Mouse (Mus musculus): ENCODE results near the gene Rpl10a.
"Not testable (repeated sequence)": the region's sequence is repeated elsewhere in the genome, so short reads cannot be mapped to it uniquely, and the experiment has no call there.

Rpl10a gene

DNA sequence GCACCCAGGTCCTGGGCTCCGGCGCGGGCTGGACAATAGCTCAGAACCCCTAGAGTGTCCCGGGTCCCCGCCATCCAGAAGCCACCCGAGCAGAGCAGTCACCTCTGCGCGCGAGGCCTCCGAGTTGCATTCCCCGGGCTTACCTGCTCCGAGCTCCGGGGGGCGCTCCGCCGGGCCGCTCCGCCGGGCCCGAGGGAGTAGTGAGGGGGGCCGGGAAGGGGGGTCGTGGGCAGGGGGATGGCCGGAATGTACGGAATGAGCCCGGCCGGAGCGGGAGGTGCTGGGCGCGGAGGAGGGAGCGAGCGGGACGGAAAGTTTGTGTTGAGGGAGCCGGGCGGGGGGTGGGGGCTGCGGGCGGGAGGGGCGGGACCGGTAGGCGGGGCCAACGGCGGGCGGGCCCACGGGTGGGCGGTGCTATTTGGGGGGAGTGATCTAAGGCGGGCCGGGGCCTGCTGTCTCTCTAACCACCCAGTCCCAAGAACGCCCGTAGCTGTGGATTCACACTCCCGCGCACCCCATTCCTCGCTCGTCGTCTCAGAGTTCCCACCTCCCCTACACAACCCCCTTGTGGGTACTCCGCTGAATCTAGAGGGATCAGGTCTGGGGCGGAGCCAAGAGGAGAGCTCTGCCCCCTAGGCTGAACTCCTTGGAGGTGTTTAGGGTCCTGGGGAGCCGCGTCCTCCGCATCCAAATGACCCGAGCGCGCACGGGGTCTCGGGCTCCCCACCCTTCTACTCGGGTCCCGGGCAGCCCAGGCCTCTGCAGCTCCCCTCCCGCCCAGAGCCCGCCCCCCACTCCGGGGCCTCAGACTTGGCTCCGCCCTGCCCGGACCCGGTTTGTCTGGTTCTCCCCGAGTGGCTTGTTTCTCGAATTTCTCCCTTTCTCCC is 22.4 kb downstream of the Rpl10a start, which contains the start of gene Tead3:
TSS of gene Tead3 (minus strand) at position 352 of the 887 bp plus-strand sequence.
- in situ Hi-C loops (cut with MboI; ENCODE audit: unreplicated experiment in 2 of 2), result no loop called here

DNA sequence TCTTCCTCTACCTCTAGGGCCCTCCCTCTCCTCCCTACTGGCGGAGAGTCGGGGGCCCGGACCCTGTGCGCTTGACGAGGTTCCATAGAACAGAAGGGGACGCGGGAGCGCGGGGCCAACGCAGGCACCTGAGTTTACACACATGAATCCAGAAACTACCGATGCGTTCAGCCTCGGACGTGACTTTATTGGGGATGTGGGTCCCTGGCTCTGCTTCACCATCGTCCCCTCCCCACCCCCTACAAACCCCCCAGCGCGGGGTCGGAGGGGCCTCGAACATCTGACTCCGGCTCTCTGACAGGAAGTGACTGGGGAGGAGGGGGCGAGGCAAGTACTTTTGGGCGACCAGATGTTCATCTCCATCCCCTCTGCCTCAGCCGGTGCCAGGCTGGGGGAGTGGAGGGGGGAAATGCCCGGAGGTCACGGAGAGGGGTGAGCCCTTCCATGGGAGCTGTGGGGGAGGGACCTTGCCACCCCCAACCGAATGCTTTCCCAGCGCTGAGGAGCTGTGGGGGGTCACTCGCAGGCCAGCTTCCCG is 23.2 kb downstream of the Rpl10a start:
- in situ Hi-C loops (cut with MboI; ENCODE audit: unreplicated experiment in 2 of 2), result no loop called here

DNA sequence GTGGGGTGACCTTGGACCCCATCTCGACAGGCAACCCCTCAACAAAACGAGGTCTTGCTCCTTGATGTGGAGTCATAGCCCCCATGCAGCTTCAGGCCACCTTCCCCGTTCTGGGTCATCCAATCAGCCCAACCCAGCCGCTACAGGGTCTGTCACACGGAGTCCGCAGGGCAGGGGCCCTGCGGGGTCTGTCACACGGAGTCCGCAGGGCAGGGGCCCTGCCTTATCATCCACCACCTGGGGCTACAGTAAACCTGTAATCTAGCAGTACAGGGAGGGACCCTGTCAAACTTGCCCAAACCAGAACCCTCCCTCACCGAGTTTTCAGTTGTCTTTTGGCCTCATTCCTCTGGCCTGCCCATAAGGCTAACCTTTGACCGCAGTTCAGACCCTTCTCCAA is 23.7 kb downstream of the Rpl10a start:
- in situ Hi-C loops (cut with MboI; ENCODE audit: unreplicated experiment in 2 of 2), result no loop called here

DNA sequence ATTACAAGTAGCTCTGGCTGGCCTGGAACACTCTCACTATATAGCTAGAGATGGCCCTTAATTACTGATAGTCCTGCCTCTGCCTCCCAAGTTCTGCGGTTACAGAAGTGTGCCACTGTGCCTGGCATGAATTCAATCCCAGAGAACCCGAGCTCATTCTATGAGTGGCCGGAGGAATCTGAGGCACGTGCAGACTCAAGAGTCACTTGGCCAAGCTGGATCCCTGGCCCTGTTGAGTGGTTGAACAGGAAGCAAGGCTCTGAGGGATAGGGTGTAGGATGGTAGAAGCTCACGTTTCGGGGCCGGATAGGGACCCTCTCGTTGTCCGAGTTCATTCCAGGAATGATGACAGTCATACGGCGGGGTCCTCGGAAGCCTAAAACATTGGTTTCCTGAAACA is 27.6 kb downstream of the Rpl10a start:
- in situ Hi-C loops (cut with MboI; ENCODE audit: unreplicated experiment in 2 of 2), result no loop called here

DNA sequence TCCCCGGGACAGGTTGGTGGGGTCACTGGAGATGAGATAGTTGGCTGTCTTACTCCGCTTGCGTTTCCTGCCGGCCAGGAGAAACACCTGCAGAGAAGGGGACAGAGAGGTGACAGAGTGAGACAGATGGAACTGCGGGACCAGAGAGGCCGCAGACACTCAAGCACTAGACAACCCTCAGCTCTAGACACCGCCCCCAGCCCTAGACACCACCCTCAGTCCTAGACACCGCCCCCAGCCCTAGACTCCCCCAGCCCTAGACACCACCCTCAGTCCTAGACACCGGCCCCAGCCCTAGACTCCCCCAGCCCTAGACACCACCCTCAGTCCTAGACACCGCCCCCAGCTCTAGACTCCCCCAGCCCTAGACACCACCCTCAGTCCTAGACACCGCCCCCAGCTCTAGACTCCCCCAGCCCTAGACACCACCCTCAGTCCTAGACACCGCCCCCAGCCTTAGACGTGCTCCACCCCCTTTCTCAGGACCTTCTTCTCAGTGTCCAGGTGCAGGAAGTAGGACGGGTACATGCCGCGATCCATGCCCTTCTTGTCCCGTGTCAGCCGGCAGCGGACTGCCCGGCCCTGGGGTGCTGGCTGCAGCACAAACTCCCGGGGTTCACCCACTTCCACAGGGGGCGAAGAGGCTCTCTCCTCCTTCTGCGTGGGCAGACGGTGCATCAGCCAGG is 30.4 kb downstream of the Rpl10a start:
- in situ Hi-C loops (cut with MboI; ENCODE audit: unreplicated experiment in 2 of 2), result not testable (repeated sequence)

DNA sequence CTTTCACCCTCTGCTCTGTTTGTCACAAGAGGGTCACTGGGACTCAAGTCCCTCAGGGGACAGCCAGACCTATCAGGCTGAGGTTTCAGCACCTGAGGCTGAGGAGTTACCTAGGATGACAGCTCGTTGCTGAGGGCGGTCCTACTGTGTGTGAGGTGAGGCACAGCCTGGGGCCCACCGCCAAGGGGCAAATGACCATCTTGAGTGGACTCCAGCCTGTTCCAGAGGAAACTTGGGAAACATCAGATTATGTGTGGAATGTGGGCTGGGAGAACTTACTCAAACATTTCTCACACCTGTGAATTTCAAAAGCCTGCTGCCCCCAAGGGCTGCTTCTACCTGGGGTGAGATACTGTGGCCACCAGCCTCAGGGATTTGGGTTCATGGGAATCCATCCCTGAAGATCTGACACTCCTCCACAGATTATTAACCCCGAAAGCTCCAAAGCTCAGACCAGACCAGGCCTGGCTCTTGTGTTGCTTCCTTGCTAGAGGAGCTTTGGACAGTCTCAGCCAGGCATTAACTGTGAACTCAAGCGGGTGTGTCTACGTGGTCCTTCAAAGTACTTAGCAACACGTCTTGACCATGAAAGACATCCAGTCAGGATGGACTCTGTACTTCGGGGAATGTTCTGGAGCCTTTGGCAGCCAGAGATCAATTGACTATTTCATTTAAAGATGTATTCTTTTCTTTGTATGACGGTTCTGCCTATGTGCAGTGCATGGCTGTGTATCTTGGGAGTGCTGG is 32.4 kb downstream of the Rpl10a start:
- in situ Hi-C loops (cut with MboI; ENCODE audit: unreplicated experiment in 2 of 2), result no loop called here

DNA sequence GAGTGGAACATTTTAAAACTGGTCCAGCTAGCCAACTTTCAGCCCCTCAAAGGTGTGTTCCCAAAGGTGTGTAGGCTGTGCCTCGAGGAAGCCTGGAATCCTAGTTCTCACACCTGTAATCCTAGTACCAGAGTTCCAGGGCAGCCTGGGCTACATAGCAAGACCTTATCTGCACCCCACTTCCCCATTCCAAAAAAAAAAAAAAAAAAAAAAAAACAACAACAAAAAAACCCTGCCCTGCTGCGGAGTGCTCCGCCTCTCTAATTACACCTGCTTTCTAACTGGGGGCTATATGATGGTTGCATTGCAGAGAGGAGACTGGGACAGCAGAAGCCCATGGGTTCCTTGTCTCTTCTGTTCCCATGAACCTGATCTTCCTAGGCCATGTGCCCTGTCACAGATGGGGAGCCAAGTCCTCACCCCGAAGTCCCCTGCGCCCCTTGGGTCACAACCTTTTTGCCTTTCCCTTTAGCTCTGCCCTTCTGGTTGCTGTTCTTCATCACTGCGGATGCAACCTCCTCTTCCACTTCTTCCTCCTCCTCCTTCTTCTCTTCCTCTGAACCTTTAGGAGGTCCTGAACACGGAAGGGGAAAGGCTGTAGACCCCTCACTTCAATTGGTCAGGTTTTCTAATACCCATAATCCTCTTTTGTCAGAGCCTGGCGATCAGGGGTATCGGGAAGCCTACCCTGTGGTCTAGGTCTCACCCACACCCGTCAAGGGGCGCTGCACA is 33.8 kb downstream of the Rpl10a start:
- in situ Hi-C loops (cut with MboI; ENCODE audit: unreplicated experiment in 2 of 2), result no loop called here

DNA sequence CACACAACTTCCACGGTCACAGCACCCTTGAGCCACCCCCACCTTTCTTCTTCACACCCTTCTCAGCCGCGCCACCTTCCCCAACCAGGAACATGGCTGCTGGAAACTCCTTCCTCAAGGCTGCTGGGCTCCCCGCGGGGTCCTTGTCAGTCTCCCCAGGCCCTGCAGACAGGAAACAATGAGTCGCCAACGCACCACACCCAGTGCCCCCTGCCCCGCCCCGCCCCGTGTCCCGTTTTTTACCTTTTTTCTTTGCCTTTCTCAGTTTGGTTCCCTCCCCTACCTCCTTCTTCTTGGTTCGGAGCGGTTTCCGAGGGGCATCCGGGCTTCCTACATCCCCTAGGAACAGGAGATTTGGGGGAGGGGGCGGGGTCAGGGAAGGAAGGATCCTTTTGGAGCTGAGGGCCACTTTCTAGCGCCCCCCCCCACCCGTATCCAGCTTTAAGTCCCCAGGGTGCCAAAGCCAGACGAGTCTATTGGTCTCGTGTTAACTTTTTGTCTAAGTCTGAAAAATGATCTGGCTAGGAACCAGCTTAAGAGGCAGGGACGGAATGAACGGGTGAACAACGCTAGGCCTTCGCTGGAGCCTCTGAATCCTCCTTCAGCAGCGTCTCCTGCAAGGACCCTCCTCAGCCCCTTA is 34.5 kb downstream of the Rpl10a start:
- in situ Hi-C loops (cut with MboI; ENCODE audit: unreplicated experiment in 2 of 2), result no loop called here

DNA sequence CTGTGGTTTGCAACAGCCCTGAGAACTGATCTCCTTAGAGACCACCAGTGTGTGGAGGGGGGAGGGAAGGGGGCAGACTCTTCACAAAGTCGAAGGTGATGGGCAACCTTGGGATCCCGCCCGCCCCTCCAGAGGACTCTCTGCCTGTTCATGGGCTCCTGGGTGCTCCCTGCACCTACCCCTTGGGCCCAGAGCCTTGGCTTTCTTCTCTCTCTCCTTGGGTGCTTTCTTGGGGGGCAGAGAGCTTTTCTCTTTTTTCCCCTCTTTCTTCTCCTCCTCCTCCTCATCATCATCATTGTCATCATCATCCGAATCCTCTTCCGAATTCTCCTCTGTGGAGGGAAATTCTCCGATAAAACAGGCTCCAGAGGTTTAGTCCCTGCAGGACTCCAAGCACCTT is 35.2 kb downstream of the Rpl10a start:
- in situ Hi-C loops (cut with MboI; ENCODE audit: unreplicated experiment in 2 of 2), result no loop called here

DNA sequence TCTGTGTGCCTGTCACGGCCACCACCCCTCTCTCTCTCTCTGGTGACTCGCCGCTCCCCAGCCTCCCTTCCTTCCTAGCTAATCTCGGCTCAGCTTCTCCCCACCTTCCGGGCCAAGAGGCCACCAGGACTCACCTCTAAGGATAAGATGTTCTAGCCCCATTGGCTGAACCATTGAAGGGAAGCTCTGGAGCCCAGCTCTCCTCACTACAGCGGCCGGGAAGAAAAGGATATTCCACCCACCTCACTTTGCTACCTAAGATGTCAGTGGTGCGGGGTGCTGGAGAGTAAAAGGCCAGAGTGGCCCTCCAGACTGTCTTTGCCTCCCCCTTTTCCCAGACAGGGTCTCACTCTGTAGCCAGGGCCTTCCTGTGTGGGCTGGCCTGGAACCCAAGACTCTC is 36.9 kb downstream of the Rpl10a start, which contains the start of gene Tulp1:
TSS of gene Tulp1 (minus strand) at position 101 of the 400 bp plus-strand sequence.
- in situ Hi-C loops (cut with MboI; ENCODE audit: unreplicated experiment in 2 of 2), result loop anchor here (5.0 kb wide), 2 partner anchors 158 to 163 kb away; partner anchors contain the start of gene Def6 (in 1 of the 2)

DNA sequence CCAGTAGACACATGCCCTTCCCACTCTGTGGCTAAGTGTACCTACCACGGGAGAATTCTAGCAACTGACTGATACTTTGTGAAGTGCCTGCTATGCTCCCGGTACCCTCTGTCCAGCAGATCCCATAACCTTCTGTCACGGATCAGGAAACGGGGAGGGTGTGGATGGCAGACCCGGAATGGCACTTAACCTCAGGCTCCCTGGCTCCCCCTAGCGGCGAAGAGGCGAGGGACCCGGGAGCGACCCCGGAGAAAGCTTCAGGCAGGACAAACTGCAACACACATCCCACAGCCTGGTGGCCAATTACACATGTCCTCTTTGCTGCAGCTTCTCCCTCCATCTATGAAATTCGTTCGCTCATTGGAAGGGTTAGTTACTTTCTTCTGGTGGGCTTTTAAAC is 40.2 kb downstream of the Rpl10a start:
- in situ Hi-C loops (cut with MboI; ENCODE audit: unreplicated experiment in 2 of 2), result loop anchor here (5.0 kb wide), 2 partner anchors 161 to 166 kb away; partner anchors contain the start of gene Def6 (in 1 of the 2)

DNA sequence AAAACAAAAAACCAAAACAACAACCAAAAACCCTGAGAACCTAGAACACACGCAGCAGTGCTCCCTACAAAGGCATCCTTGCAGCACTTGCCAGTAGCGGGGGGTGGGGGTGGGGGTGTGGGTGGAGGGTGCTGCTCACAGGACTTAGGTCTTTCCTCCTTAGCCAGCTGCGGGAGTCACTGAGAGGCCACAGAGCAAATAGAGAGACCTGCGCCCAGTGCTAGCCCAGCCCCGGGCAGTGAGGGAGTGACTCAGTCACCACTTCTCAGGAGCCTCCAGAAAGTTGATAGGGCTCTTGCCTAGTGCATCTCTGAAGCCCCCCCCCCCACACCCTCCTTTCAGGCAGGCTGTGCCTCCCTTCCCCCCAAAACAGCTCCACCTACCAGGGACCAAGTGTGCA is 40.8 kb downstream of the Rpl10a start:
- in situ Hi-C loops (cut with MboI; ENCODE audit: unreplicated experiment in 2 of 2), result loop anchor here (5.0 kb wide), 2 partner anchors 162 to 167 kb away; partner anchors contain the start of gene Def6 (in 1 of the 2)

DNA sequence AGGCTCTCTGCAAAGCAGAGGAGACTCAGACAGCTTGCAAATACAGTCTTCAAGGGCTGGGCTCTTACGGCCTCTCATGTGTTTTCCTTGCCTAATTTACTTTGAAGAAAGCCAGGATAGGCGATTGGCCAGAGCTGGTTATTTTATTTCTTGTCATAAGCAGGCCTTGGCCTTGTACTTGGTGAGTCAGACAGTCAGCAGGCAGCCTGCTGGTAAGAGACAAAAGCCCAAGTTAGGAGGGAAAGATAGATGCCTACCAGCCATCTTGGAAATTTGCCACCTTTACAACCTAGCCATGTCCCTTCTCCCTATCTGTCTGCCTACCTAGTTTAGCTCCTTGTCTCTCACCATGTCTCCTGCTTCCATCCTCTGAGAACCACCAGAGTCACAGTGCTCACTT is 43.0 kb downstream of the Rpl10a start:
- in situ Hi-C loops (cut with MboI; ENCODE audit: unreplicated experiment in 2 of 2), result loop anchor here in 1 of 2 experiments (10.0 kb wide), 1 partner anchor 164 kb away; the partner anchor contains the start of gene Armc12

DNA sequence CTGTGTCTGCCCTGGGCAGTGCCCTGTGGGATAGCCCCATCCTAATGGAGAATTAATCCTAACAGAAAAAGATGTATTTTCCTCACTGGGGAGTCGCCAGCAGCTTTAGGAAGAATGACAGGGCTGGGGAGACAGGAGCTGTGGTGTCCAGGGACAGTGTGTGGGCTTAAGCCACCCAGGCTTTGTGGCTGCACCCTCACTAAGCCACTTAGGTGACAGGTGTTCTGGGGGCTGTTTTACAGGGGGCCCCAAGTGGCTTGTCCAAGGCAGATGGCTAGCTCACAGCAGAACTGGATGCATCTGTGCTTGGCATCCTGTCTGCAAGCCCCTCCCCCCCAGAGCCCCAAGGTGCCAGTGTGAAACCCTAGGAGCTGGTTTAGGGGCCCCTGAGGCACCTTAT is 43.7 kb downstream of the Rpl10a start:
- in situ Hi-C loops (cut with MboI; ENCODE audit: unreplicated experiment in 2 of 2), result loop anchor here in 1 of 2 experiments (10.0 kb wide), 1 partner anchor 163 kb away; the partner anchor contains the start of gene Armc12

DNA sequence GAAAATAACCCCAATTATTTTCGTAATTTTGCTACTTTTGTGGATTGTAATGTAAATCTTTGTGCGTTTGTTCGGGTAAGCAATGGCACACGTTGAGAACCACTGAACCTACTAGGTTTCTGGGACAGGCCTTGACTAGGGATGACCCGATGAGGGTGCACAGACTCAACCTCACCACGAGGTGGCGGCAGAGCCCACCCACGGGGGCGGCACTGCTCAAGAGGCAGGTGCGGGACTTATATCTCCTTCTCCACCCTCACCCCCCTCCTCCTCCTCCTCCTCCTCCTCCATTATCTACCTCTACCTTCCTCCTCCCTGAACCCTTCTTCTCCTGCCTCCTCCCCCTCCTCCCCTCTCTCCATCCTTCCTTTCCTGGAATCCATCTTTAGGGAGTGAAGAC is 45.5 kb downstream of the Rpl10a start:
- in situ Hi-C loops (cut with MboI; ENCODE audit: unreplicated experiment in 2 of 2), result loop anchor here in 1 of 2 experiments (10.0 kb wide), 1 partner anchor 161 kb away; the partner anchor contains the start of gene Armc12

DNA sequence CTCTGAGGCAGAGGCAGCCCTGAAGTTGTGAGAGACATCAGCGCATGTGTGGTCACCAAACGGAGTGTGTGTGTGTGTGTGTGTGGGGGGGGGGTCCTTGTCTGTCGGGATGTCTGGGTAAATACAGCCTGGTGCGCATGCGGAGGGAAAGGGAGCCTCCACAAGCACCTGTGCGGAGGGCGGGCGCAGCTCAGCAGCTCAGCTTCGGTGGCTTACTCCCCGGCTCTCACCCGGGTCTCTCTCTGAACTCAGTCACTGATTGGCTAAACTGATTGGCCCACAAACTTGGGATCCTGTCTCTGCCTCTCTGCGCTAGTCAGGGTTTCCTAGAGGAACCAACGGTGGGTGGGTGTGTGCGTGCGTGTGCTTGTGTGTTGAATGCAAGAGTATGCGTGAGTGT is 46.2 kb downstream of the Rpl10a start:
- in situ Hi-C loops (cut with MboI; ENCODE audit: unreplicated experiment in 2 of 2), result loop anchor here in 1 of 2 experiments (10.0 kb wide), 1 partner anchor 160 kb away; the partner anchor contains the start of gene Armc12

DNA sequence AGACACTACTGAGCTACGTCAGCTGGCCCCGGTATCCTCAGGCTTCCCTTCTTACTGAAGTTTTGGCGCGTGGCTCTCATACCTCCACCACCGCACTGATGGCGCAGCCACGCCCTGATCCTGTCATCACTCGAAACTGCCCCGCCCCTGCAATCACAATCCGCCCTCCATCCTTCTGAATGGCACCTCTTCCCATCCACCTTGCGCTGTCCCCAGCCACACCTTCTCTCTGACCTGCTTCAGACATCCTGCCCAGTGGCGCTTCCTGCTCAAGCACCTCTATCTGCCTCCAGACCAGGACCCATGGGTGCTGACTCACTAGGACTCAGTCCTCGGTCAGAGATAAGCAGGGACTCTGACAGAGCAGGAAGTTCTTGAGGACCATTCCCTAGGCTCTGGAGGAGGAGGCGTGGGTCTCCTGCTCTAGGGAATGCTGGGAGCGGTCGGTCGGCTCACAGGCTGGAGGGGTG is 47.4 kb downstream of the Rpl10a start:
- in situ Hi-C loops (cut with MboI; ENCODE audit: unreplicated experiment in 2 of 2), result loop anchor here in 1 of 2 experiments (5.0 to 10.0 kb wide), 2 partner anchors 159 to 272 kb away; partner anchors contain the start of gene Armc12

DNA sequence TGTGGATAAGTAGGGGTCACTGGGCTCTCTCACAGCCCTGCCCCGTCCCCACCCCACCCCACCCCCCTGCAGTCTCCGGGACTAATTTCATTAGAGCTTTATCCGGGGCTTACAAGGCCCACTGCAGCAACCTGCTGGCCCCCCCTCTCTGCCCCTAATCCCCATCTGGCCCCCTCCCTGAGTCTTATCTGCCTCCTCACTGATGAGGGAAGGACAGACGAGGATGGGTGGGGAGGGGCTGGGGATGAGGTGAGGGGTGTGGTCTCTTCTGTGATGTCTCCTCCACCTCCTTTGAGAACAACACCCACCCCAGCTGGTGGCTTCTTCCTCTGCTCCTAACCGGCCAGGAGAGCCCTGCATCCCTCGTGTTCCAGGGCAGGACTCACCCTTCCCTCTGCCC is 52.0 kb downstream of the Rpl10a start:
- in situ Hi-C loops (cut with MboI; ENCODE audit: unreplicated experiment in 2 of 2), result no loop called here

Measured in v-Abl transformed pro-B cells (cell line).